ENCODE assay signal across 39 mouse cellular contexts in the genomic region with DNA sequence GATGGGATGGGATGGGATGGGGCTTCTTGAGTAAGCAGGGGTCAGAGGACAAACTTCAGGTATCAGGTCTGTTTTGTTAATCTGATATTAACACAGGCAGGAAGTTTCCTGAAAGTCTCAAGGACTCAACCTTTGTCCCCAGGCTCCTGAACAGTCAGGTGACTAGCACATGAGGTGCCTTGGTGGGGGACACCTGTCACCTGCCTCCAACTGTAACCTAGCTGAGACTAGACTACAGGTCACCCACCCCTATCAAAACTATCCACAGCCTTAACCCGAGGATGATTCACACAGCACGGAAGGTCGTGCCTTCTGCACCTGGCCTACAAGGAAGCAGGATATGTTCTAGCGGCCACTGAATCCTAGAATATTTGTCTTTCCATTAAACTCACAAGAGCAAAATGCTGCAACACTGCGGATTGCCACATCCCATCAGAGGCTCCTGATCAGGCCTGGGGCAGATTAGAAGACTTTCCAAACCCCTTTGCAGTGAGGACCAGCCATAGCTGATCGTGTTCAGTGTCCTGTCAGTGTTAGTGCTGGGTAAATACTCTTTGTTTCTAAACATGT. TPM values are rescaled to one million over a fixed set of nuclear protein-coding genes. Genes with fewer than 3 reads are reported as not detected.
DNase-seq lines count a peak whose midpoint lies in the region; ATAC-seq and TF ChIP-seq lines count a peak whose summit lies in the region.
"Had no signal": no experiment of that assay in that cellular context is flagged by ENCODE, and none has a peak within 500 bp of the region (broad histone marks: within the 10 kb centered on the region; RNA-seq: fewer than 3 reads in every experiment).

No protein-coding gene starts in this region.

- ATAC-seq in forebrain, embryonic 11.5 days (replicated peaks; ENCODE audit: low FRiP score): no peak
- no peak for ATAC-seq in forebrain, embryonic 14.5 days
- peak; percentile 86 for ATAC-seq in intestine, postnatal 0 days
- ATAC-seq: activated CD4-positive, CD25-positive, alpha-beta regulatory T cell, adult 4 months; forebrain, postnatal 0 days; inflammation-experienced regulatory T-cells, adult 6 months had no signal

- H3K27me3 ChIP-seq in forebrain, embryonic 11.5 days (ENCODE audit: control insufficient read depth, insufficient read depth, low read length): no peaks in the 10 kb centered on the region; the same call in 1 of the 2 replicates
- no peaks in the 10 kb centered on the region for H3K27me3 ChIP-seq in forebrain, embryonic 14.5 days (replicated peaks; ENCODE audit: control insufficient read depth, insufficient read depth, low read length)
- H3K27me3 ChIP-seq in liver, adult 2 months (ENCODE audit: control insufficient read depth, insufficient read depth, low read length): no peaks in the 10 kb centered on the region
- no peaks in the 10 kb centered on the region for H3K27me3 ChIP-seq in intestine, postnatal 0 days (replicated peaks; ENCODE audit: control insufficient read depth, insufficient read depth, low read length)
- H3K27me3 ChIP-seq: embryonic facial prominence, embryonic 13.5 days; hindbrain, embryonic 15.5 days; limb, embryonic 12.5 days; lung, embryonic 15.5 days; megakaryocyte, embryonic 14.5 days; midbrain, embryonic 12.5 days; neural tube, embryonic 13.5 days; stomach, embryonic 15.5 days had no signal

- H3K36me3 ChIP-seq in forebrain, embryonic 11.5 days (ENCODE audit: control insufficient read depth, insufficient read depth, low read length): no peaks in the 10 kb centered on the region
- H3K36me3 ChIP-seq in forebrain, embryonic 14.5 days (ENCODE audit: control insufficient read depth, insufficient read depth, low read length): no peaks in the 10 kb centered on the region
- no peaks in the 10 kb centered on the region for H3K36me3 ChIP-seq in liver, adult 2 months (ENCODE audit: control insufficient read depth, insufficient read depth, low read length)
- no peaks in the 10 kb centered on the region for H3K36me3 ChIP-seq in intestine, postnatal 0 days (ENCODE audit: control insufficient read depth, insufficient read depth)
- H3K36me3 ChIP-seq: forebrain, embryonic 10.5 days; hindbrain, embryonic 10.5 days; hindbrain, embryonic 15.5 days; limb, embryonic 12.5 days; lung, embryonic 15.5 days; midbrain, embryonic 12.5 days; neural tube, embryonic 13.5 days; stomach, embryonic 15.5 days had no signal

- 91% methylated on average over 6 of the region's 6 CpGs for WGBS in forebrain, embryonic 11.5 days
- WGBS in forebrain, embryonic 14.5 days: 95% methylated on average over 6 of the region's 6 CpGs
- WGBS in liver, adult 2 months: 46% methylated on average over 6 of the region's 6 CpGs
- WGBS in intestine, postnatal 0 days: 48% methylated on average over 6 of the region's 6 CpGs

- H3K79me2 ChIP-seq in liver, adult 2 months (ENCODE audit: control insufficient read depth, insufficient read depth, low read length): no peaks in the 10 kb centered on the region

- H3K9me3 ChIP-seq in forebrain, embryonic 11.5 days (ENCODE audit: control insufficient read depth, low read length): no peaks in the 10 kb centered on the region
- H3K9me3 ChIP-seq in forebrain, embryonic 14.5 days (replicated peaks; ENCODE audit: control insufficient read depth, low read length): no peaks in the 10 kb centered on the region
- no peaks in the 10 kb centered on the region for H3K9me3 ChIP-seq in intestine, postnatal 0 days (ENCODE audit: control insufficient read depth)
- H3K9me3 ChIP-seq: hindbrain, embryonic 15.5 days; lung, embryonic 15.5 days; megakaryocyte, embryonic 14.5 days; stomach, embryonic 15.5 days had no signal

- DNase-seq in forebrain, embryonic 11.5 days (ENCODE audit: low spot score): peak; percentile 27
- no peak for DNase-seq in forebrain, embryonic 14.5 days (ENCODE audit: low spot score)
- peak; percentile 53 for DNase-seq in liver, adult 2 months (ENCODE audit: extremely low read depth, low read depth, low spot score)
- no peak for DNase-seq in liver
- peak; percentile 69 for DNase-seq in yolk sac, embryonic 10.5 days (ENCODE audit: low spot score)
- DNase-seq in left cerebral cortex, postnatal 36 days (ENCODE audit: low spot score in 2 of 2): no peak
- DNase-seq: adrenal gland, adult 2 months; adrenal gland, postnatal 36 days; cerebellum, adult 18-20 months; cerebellum, postnatal 10 days; forebrain, postnatal 0 days; heart, postnatal 14 days; layer of hippocampus, adult 9-11 months; thymus, adult 2 months; thymus, postnatal 36 days had no signal

- no peaks in the 10 kb centered on the region for H3K4me1 ChIP-seq in forebrain, embryonic 11.5 days (replicated peaks; ENCODE audit: control insufficient read depth, insufficient read depth, low read length)
- no peaks in the 10 kb centered on the region for H3K4me1 ChIP-seq in forebrain, embryonic 14.5 days (ENCODE audit: control insufficient read depth, insufficient read depth, low read length)
- H3K4me1 ChIP-seq in liver, adult 2 months (ENCODE audit: control insufficient read depth, insufficient read depth, low read length): no peaks in the 10 kb centered on the region
- H3K4me1 ChIP-seq in intestine, postnatal 0 days (replicated peaks; ENCODE audit: control insufficient read depth, insufficient read depth, low read length): 0 out of 2 replicates have a peak, but pooled peaks cover 3% of the 10 kb centered on the region
- H3K4me1 ChIP-seq: embryonic facial prominence, embryonic 13.5 days; hindbrain, embryonic 15.5 days; limb, embryonic 12.5 days; midbrain, embryonic 12.5 days; neural tube, embryonic 13.5 days had no signal

- no peak overlapping the region for H3K4me2 ChIP-seq in forebrain, embryonic 11.5 days (ENCODE audit: low read depth, low read length, severe bottlenecking)
- H3K4me2 ChIP-seq in forebrain, embryonic 14.5 days (ENCODE audit: low read length): no peak overlapping the region
- no peak overlapping the region for H3K4me2 ChIP-seq in intestine, postnatal 0 days (replicated peaks; ENCODE audit: low read depth)
- H3K4me2 ChIP-seq: embryonic facial prominence, embryonic 13.5 days; hindbrain, embryonic 15.5 days; limb, embryonic 12.5 days; lung, embryonic 15.5 days; midbrain, embryonic 12.5 days; neural tube, embryonic 13.5 days; stomach, embryonic 15.5 days had no signal

- H3K27ac ChIP-seq in forebrain, embryonic 11.5 days (ENCODE audit: low read depth, low read length): no peak overlapping the region
- H3K27ac ChIP-seq in forebrain, embryonic 14.5 days (ENCODE audit: low read depth, low read length): no peak overlapping the region
- no peak overlapping the region for H3K27ac ChIP-seq in liver, adult 2 months (replicated peaks; ENCODE audit: insufficient read depth, low read depth, low read length)
- no peak overlapping the region for H3K27ac ChIP-seq in intestine, postnatal 0 days (ENCODE audit: low read depth, low read length)
- H3K27ac ChIP-seq: embryonic facial prominence, embryonic 13.5 days; forebrain, embryonic 10.5 days; hindbrain, embryonic 10.5 days; hindbrain, embryonic 15.5 days; limb, embryonic 12.5 days; lung, embryonic 15.5 days; midbrain, embryonic 12.5 days; neural tube, embryonic 13.5 days; stomach, embryonic 15.5 days had no signal

- no peak overlapping the region for H3K4me3 ChIP-seq in forebrain, embryonic 11.5 days (ENCODE audit: low read depth, low read length)
- no peak overlapping the region for H3K4me3 ChIP-seq in forebrain, embryonic 14.5 days (ENCODE audit: low read depth, low read length)
- H3K4me3 ChIP-seq in liver, adult 2 months (ENCODE audit: insufficient read depth, low read depth, low read length): no peak overlapping the region
- no peak overlapping the region for H3K4me3 ChIP-seq in intestine, postnatal 0 days (ENCODE audit: low read depth, low read length)
- H3K4me3 ChIP-seq: embryonic facial prominence, embryonic 13.5 days; forebrain, embryonic 10.5 days; hindbrain, embryonic 10.5 days; hindbrain, embryonic 15.5 days; limb, embryonic 12.5 days; lung, embryonic 15.5 days; megakaryocyte, embryonic 14.5 days; midbrain, embryonic 12.5 days; neural tube, embryonic 13.5 days; stomach, embryonic 15.5 days had no signal

- no peak overlapping the region for H3K9ac ChIP-seq in forebrain, embryonic 11.5 days (ENCODE audit: low read length)
- no peak overlapping the region for H3K9ac ChIP-seq in forebrain, embryonic 14.5 days (ENCODE audit: low read length)
- H3K9ac ChIP-seq in liver, adult 2 months (ENCODE audit: low read depth, low read length): no peak overlapping the region
- H3K9ac ChIP-seq in intestine, postnatal 0 days (ENCODE audit: low read depth, low read length): no peak overlapping the region
- H3K9ac ChIP-seq: embryonic facial prominence, embryonic 13.5 days; forebrain, postnatal 0 days; hindbrain, embryonic 15.5 days; limb, embryonic 12.5 days; liver, embryonic 14.5 days; lung, embryonic 15.5 days; midbrain, embryonic 12.5 days; neural tube, embryonic 13.5 days; stomach, embryonic 15.5 days had no signal

- TF ChIP-seq CTCF in liver, adult 2 months (IDR thresholded peaks at IDR 0.05; ENCODE audit: low read depth, low read length): no peak
- no peak for TF ChIP-seq CTCF in intestine, postnatal 0 days (IDR thresholded peaks at IDR 0.05; ENCODE audit: low read depth)

- intact Hi-C loops in left cerebral cortex, postnatal 36 days (cut with DNase I): no loop called here

- TF ChIP-seq POLR2A in liver, adult 2 months (IDR thresholded peaks at IDR 0.05; ENCODE audit: extremely low read depth, insufficient read depth, low read length): no peak

RNA-seq across cellular contexts. Expression of a gene that starts 14.2 kb away (rescaled TPM):
- 0.61 and 0.92 TPM in 2 replicates for polyA plus RNA-seq in forebrain, embryonic 11.5 days (2014; fragmentation: Nextera tagmentation; extraction: Ambion mirVana)
- 2.8 and 2.9 TPM in 2 replicates for polyA plus RNA-seq in forebrain, embryonic 14.5 days (2014; fragmentation: Nextera tagmentation; extraction: Ambion mirVana)
- total RNA-seq in liver, adult 2 months (2014; rRNA removed): 78.1 and 91.4 TPM in 2 replicates
- polyA plus RNA-seq in liver, adult 2 months (2012; rRNA removed): 78.3 and 88.6 TPM in 2 replicates
- 19.0 and 20.4 TPM in 2 replicates for polyA plus RNA-seq in intestine, postnatal 0 days (2015; fragmentation: Nextera tagmentation; extraction: Ambion mirVana)
- total RNA-seq in left cerebral cortex, postnatal 36 days (2021): under 1 TPM; 0.39 to 0.63 TPM
- total RNA-seq: CH12.LX had no signal
- polyA plus RNA-seq: inflammation-experienced regulatory T-cells, adult 6 months had no signal

RNA-seq across cellular contexts. Expression of a gene that starts 25.6 kb away (rescaled TPM):
- not detected in 2 replicates for polyA plus RNA-seq in forebrain, embryonic 11.5 days (2014; fragmentation: Nextera tagmentation; extraction: Ambion mirVana)
- polyA plus RNA-seq in forebrain, embryonic 14.5 days (2014; fragmentation: Nextera tagmentation; extraction: Ambion mirVana): not detected in 2 replicates
- 0.09 TPM in 1 of 2 replicates, not detected in the other for total RNA-seq in liver, adult 2 months (2014; rRNA removed)
- polyA plus RNA-seq in liver, adult 2 months (2012; rRNA removed): 0.09 TPM in 1 of 2 replicates, not detected in the other
- polyA plus RNA-seq in intestine, postnatal 0 days (2015; fragmentation: Nextera tagmentation; extraction: Ambion mirVana): 0.17 TPM in 1 of 2 replicates, not detected in the other
- total RNA-seq in left cerebral cortex, postnatal 36 days (2021): not detected
- total RNA-seq: adrenal gland, adult 2 months; adrenal gland, postnatal 36 days; CH12.LX; common myeloid progenitor, adult 5-6 weeks; ES-E14; forebrain, postnatal 0 days; gastrocnemius, adult 8-10 months; gastrocnemius, postnatal 4 days; heart, postnatal 14 days; left cerebral cortex, adult 18-20 months; left cerebral cortex, postnatal 14 days had no signal
- polyA plus RNA-seq: activated CD4-positive, CD25-positive, alpha-beta regulatory T cell, adult 4 months; adrenal gland, adult 2 months; brain, embryonic 14.5 days; C2C12; embryonic facial prominence, embryonic 13.5 days; forebrain, embryonic 10.5 days; forebrain, postnatal 0 days; heart, embryonic 14.5 days; hindbrain, embryonic 10.5 days; hindbrain, embryonic 15.5 days; inflammation-experienced regulatory T-cells, adult 6 months; limb, embryonic 12.5 days; midbrain, embryonic 12.5 days; neural tube, embryonic 13.5 days; stomach, embryonic 15.5 days had no signal

Comparison
In these comparisons a context has a peak if more than half of its experiments do, and no peak if none do; other contexts are left out.
1. DNase-seq: peak in forebrain, embryonic 11.5 days (single experiment), liver, adult 2 months (single experiment) and yolk sac, embryonic 10.5 days (single experiment); none in forebrain, embryonic 14.5 days (single experiment), liver (single experiment) and left cerebral cortex, postnatal 36 days (0 of 2).